Mouse (Mus musculus) gastrocnemius, postnatal 25 days (tissue): Measurements from ENCODE around the gene Mllt10. TPM values are rescaled to one million over a fixed set of nuclear protein-coding genes. Genes with fewer than 3 reads are reported as not detected.
A peak's percentile ranks its signal among the peaks of the same experiment; 100 is the strongest.
"Not testable (repeated sequence)": the region's sequence is repeated elsewhere in the genome, so short reads cannot be mapped to it uniquely, and the experiment has no call there.

Experiments
- DNase-seq: peaks from one replicate; pipeline ENCODE4 v3.0.0; 2022
- total RNA-seq, 2 experiments: library from RNA; stranded (reverse); gene quantifications; 1 replicate in 1 of 2; 2 replicates in 1 of 2; pipeline ENCODE4 v1.2.3; 2021

The Mllt10 gene
- total RNA-seq, 2 experiments from 2014 or later = 15.1 to 18.5 TPM

DNA sequence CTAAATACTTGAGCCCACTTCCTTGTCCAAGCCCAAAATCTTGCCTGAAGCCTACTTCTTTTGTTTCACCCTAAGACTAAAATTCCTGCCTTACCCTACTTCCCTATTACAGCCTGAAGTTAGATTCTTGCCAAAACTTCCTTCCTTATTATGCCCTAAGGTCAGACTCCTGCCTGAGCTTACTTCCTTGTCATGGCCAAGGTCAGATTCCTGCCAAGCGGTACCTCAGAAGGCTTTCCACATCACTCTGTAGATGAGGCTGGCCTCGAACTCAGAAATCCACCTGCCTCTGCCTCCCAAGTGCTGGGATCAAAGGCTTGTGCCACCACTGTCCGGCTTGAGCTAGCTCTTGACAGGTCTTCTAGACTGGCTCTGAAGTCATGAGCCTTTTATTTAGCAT lies 32.7 kb downstream of the Mllt10 start:
- DNase-seq = not testable (repeated sequence)

DNA sequence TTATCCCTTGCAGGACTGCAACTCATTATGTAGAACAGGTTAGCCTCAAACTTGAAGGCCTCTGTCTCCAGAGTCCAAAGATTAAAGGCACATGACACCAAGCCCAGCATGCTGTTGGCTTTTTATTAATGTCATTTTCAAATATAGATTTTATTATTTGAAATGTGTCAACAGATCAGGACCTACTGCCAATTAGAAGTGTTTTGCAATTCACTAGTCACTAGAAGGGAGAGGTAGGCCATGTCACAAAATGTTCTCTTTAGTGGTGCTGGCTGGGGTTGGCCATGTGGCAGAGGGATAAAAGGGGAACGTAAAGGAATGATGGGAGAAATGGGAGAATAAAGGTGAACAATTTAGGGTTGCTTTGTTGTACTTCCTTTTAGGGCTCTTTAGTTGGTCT lies 38.8 kb downstream of the Mllt10 start:
- DNase-seq = no peak

DNA sequence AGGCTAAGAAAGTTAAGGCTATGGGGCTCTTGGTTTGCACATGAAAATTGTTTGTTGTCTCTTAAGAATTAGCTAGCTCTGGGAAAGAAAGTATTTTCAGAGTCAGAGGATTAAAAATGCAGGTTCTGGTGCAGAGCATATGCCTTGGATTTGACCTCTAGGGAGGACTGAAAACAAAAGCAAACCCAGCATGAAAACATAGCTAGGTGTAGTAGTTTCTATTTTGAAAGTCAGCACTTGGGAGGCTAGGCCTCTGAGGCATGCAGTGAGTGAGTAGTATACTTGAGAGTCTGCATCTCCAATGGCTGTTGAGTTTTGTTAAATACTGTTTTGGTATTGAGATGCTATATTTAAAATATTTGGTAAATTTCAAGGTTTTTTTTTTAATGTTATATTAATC lies 39.3 kb downstream of the Mllt10 start:
- no peak for DNase-seq

DNA sequence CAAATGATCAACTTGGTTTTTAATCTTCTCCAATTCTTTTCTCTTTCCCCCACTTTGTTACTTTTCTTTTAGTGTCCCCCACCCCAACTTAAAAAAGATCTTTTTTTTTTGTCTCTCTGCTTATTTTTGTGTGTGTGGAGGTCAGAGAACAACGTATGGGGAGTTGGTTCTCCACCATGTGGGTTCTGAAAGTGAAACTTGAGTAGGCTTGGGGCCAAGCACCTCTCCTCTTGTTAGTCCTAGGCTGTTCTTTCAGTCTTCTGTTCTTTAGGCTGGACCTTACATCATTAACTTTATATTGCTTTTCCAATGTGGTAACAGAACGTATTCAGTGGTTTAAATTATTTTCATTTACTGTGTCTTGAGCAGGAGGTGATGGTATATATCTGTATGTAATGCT lies 40.8 kb downstream of the Mllt10 start:
- no peak for DNase-seq

DNA sequence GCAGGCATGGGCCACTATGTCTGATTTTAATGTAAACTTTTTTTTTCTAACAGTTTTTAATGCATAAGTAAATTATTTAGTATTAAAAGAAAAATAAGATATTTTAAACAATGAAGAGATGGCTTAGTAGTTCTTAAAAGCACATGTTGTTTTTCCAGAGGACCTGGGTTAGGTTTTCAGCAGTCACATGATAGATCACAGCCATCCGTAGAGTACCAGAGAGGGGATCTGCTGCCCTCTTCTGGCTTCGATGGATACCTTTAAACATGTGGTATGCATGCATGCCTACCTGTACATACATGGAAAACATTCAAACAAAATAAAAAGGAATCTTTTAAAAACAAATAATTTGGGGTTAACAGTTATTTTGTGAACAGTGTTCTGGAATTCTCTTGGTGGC lies 45.9 kb downstream of the Mllt10 start:
- no peak for DNase-seq

DNA sequence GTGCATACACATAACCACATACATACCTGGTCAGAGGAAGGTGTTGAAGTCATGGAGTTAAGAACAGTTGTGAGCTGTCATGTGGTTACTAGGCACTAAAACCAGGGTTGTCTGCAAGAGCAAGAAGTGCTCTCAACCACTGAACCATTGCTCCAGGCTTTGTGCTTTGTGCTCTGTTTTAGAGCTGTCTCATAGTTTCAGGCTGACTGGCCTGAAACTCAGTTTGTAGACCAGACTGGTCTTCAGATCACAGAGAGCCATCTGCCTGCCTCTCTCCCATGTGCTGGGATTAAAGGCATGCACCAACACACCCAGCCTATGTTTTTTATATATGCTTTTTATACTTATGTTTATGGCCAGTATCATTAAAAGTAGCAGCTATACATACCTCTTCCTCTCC lies 52.5 kb downstream of the Mllt10 start:
- DNase-seq = no peak

DNA sequence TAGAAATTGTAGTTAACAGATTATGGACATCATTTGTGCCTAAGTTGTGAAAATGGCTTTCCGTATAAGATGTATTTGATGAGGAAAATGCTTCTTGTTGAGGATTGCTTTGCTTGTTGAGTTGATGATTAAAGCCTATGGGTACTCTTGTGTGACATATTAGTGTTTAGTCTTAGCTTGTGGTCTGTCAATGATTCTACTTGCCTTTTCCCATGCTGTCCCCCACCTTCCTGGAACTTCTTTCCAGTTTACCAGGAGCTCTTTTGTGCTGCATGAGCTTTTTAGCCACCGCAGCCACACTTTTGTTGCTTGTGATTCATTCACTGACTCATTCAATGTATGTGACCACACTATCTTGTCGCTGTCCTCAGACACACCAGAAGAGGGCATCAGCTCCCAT lies 53.2 kb downstream of the Mllt10 start:
- DNase-seq = no peak

DNA sequence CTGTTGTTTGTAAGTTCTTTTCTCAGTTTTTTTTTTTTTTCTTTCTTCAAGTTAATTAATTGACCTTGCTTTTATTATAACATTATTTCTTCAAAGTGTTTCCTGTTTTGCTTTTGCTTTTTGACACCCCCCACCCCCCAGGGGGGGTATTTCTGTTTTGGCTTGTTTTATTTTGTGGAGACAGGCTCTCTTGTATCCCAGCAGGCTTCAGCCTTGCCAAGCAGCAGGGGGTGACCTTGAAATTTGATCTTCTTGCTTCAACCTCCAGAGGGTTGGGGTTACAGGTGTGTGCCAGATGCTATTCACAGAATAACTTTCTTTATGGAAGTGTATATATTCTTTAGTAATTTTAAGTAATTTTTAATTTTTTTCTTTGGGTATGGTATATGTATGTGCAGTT lies 56.4 kb downstream of the Mllt10 start:
- peak; percentile 6 for DNase-seq

DNA sequence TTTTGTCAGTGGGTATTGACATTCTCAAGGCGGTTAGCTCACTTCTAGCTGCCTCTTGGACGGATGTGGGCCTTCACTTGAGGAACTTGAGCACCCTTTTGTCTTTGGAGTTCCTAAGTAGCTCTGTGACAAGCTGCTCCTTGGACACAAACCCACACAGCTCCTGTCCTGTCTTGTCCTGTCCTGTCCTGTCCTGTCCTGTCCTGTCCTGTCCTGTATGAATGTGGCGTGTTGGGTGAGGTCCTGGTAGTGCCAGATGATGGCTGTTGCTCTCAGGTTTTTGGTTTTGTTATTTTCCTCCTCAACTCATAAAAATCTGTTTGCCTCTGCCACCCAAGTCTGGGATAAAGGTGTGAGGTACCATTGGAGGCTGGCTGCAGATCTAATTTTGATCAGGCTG lies 61.4 kb downstream of the Mllt10 start:
- DNase-seq = no peak

DNA sequence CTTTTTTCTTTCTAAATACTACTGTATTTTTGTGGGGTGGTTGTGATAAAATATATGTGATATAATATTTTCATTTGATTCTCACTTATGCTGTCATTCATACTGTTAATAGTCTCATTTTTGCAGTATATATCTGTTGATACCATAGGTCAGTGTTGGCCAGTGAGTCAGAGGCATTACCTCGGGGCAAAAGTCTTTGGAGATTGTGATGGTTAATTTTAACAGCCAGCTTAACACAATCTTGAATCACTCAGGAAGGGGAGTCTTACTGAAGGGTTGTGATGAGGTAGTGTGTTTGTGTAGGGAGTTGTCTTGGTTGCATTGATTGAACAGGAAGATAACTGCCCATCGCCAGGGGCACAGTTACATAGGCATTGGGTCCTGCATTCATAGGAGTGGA lies 83.1 kb downstream of the Mllt10 start:
- DNase-seq = no peak

DNA sequence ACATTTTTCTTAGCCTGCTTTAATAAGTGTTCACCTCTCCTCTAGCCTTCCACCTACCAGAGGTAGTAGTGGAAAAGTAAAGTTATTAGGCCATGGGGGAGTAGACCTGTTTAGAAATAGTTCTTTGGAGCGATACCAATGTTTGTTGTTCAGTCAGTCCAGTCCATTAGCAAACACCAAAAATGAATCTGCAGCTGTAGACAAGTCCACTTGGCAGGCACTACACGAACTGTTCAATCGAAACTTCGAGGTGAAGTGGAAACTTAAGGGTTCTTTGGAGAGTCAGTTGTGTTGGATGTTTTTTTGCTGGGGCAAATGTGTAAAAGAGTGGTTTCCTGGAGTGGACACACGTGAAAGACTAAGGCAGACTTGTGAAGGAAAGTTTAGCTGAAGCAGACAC lies 84.6 kb downstream of the Mllt10 start:
- no peak for DNase-seq

DNA sequence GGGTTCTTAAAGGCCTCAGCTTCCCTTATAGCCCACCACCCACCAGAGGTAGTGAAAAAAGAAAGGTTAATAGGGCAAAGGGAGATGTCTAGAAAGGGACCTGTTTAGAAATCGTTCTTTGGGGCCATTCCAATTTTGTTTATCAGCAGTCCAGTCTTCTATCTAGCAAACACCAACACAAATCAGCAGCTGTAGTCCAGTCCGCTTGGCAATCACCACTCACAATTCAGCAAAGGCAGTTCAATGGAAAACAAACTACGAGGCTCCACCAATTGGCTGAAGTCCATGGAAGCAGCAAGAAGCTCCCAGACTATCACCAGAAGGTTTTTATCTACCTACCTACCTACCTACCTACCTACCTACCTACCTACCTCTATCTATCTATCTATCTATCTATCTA lies 101.1 kb downstream of the Mllt10 start:
- DNase-seq = no peak

DNA sequence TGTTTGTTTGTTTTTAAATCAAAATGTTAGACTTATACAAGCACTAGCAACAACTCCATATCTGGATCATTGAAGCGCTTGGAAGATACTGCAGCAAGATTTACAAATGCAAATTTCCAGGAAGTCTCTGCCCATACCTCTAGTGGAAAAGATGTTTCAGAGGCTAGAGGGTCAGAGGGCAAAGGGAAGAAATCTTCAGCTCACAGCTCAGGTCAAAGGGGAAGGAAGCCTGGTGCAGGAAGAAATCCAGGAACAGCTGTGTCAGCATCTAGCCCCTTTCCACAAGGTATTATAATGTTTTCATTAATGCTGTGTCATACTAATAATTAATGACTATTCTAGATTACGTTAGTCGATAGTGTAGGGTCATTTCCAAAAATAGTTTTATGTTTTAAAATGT lies 104.4 kb downstream of the Mllt10 start:
- no peak for DNase-seq

DNA sequence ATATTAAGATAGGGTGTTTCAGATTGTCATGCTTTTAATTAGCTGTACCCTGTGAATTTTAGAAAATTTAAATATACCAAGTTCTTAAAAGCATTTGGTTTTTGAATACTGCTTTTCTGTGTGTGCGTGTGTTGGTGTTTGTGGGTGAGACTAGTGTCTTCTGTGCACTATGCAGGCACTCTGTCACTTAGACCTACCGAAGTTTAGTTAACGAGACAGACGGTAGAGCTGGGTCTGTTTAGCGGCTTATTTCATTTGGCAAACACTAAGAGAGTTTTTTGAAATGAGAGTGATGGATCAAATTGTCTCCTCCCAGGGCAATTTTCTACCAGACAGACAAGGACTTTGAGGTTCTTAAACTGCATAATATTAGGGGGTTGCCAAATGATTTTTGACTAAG lies 106.0 kb downstream of the Mllt10 start:
- DNase-seq = no peak

DNA sequence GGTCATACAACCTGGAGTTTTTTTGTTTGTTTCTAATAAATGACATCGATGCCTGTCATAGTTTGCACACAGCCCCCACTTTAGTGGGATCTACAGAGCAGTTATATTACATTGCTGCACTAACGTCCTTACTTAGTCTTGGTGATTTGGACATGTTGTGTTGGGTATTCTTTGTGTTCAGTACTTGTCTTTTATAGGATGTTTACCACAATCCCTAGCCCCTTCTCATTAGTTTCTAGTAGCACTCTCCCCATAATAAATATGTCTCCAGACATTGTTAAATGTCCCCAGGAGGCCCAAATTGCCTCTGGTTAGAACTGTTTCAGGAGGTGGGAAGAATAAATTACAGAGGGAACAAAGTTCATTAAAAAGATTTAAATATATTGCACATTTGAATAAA lies 110.5 kb downstream of the Mllt10 start:
- no peak for DNase-seq

DNA sequence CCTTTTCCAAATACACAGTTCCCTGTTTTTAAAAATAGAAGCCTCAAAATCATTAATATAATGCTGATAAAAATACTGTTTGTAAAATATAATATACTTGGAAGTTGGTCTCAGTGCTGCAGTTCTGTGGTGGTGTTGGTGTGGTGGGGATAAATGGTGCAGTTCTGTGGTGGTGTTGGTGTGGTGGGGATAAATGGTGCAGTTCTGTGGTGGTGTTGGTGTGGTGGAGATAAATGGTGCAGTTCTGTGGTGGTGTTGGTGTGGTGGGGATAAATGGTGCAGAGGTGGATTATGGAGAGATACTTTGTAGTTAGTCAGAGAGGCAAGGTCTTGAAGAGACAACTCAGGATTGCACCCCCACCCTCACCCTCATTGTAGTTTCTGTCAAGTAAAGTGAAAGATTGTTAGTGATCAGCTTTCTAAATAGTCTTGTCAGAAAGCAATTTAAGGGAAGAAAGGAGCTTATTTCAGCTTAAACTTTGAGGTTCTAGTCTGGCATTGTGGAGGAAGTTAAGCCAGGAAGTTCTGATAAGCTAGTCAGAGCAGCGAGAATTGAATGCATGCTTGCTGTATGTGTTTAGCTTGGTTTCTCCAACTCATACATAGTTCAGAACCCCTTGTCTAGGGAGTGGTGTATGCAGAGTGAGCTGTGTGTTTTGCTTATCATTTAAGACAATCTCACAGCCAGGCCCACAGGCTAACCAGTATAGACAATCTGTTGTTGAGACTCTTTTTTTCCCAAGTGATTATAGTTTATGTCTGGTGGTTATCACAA lies 114.3 kb downstream of the Mllt10 start:
- no peak for DNase-seq

DNA sequence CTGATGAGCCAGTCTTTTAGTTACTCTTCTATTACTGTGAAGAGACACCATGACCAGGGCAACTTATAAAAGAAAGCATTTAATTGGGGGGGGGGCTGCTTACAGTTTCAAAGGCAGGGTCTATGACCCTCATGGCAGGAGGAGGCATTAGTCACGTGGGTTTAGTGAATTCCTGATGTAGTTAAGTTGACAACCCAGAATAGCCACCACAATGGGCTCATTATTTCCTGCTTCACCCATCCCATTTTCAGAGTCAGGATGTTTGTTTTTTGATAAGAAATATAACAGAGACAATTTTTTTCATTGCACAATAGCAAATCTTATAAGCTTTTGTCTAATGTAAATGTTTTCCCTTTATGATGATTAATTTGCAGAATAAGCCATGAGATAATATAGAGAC lies 120.2 kb downstream of the Mllt10 start:
- DNase-seq = no peak

DNA sequence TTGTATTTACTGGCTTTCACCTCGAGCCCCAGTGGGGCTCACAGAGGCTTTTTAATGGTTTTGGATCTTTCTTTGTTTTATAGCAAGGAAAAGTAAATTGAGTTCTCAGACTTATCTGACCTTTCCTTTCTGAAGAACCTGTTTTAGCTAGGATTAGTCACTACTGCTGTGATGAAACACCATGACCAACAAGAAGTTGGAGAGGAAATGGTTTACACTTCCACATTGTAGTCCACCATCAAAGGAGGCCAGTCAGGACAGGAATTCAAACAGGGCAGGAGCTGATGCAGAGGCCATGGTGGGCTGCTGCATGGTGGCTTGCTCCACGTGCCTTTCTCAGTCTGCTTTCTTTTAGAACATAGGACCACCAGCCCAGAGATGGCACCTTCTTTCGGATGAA lies 121.2 kb downstream of the Mllt10 start:
- DNase-seq = no peak

DNA sequence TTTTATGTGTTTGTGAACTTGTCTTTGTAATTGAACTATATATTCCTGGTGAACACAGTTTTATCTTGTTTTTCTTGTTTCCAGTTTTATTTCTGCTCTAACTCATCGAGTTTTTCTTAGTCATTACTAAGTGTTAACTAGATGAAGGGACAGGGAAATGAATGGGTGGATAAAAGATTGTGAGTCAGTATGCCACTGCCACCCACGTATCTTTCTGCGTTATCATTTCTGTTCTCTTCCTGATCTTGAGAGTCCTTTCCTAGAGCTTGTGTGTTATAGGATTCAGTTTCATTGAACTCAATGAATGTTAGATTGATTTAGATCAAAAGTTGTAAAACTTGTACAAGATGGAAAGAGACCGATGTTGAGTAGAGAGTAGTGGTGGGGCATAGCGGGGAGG lies 125.3 kb downstream of the Mllt10 start:
- DNase-seq = no peak

DNA sequence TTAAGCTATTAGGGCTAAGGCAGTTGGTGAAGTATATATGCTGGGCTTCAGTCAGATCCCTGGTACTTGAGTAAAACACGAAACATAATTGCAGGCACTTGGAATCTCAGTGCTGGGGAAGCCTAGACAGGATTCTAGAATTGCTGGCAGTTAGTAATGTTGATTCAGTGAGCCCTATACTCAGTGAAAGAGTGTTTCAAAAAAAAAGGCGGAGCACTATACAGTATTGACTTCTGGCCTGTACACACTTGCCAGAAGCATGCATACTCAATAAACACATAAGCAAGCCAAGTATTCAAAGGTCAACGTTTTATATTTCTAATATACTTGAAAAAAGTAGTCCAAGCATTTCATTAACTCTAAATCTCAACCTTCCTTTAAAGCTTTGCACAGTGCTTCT lies 126.6 kb downstream of the Mllt10 start:
- DNase-seq = no peak

DNA sequence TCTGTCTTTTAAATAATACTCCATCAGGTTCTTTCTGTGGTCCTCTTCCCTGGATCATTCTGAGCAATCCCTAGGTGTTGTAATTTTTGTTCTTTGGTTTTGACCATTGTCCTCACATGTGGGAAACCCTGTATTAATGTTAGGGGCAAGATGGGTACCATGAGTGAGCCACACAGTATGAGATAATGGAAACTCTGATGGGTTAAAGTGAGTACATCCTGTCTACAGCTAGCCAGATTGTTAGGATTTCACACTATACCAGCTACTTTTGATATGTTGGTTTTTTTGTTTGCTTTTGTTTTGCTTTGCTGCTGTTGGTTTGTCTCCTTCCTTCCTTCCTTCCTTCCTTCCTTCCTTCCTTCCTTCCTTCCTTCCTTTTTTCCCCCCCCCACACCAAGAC lies 128.0 kb downstream of the Mllt10 start:
- no peak for DNase-seq

DNA sequence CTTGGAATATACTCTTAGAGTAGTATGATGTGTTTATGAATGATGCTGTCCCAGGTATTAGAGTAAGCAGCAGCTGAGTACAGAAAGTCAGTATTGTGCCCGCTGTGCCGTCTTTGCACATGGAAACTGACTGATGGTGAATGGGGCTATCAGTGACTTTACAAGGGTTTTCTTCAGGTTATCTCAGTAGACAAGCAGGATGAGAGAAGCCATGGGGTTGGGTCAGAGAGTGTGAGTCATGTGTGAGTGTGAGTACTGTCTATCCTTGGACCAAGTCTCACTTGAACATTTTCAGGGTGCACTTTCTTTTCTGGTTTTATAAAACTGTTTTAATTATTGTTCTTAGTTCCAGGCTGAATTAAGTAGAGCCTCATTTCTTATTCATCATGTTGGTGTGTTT lies 133.3 kb downstream of the Mllt10 start:
- DNase-seq = no peak

DNA sequence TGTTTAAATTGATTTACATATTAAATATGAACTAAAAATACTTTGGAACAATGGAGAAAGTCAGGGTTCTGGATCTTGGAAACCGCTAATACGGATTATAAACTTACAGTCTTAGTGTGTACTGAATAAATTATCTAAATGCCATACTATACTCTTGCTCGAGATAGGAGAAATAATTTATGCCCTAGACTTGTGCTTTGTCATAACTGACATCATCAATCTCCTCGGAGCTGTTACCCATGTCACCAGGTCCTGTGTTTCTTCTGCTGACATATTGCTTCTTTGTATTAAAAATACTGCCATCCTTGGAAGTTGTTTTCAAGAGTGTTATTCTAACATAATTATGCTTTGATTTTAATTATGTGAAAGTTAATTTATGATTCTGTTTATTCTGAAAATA lies 140.2 kb downstream of the Mllt10 start:
- no peak for DNase-seq

DNA sequence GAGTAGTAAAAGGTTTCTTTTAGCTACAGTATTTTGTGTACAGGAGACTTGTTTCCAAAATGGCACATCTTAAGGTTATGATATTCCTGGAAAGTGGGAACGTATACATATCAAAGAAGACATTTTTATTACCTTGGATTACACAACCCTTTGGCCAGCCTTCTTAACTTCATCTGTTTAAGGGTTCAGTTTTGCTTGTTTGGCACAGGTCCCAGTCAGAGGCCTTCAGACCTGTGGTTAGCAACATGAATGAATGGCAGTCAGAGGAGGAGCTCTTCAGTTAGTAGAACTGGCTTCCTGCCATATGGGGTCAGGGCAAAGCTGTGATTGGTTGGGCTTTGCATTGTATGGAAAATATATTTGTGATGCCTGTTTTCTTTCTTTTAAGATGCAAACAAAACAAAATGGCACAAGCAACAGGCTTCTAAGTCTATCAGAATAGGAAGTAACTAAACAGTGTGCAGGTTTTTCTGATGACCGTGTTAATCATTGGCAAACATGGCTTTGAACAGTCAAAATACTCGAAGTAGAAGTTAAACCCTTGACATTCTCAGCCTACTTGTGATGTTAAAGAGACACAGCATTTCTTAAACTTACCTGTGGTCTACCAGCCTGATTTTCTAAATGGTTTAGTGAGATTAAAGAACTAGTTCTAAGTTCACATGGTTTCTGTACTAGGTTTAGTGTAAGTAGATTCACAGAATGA lies 140.8 kb downstream of the Mllt10 start:
- peak; percentile 18 for DNase-seq
